8 mouse cellular contexts compared by ENCODE assay signal in genomic region chr5:96206897-96207296, GRCm38 (mm10). TPM values are rescaled to one million over a fixed set of nuclear protein-coding genes. Genes with fewer than 3 reads are reported as not detected.
A peak's percentile ranks its signal among the peaks of the same experiment; 100 is the strongest.
DNase-seq lines count a peak whose midpoint lies in the region; ATAC-seq and TF ChIP-seq lines count a peak whose summit lies in the region.

No protein-coding gene starts in this region.

- no peaks in the 10 kb centered on the region for H3K36me3 ChIP-seq in limb, embryonic 14.5 days (ENCODE audit: control insufficient read depth, insufficient read depth, low read length)
- no peaks in the 10 kb centered on the region for H3K36me3 ChIP-seq in limb, embryonic 10.5 days
- H3K36me3 ChIP-seq in forebrain, embryonic 16.5 days (ENCODE audit: control insufficient read depth, insufficient read depth) = no peaks in the 10 kb centered on the region

- H3K27me3 ChIP-seq in limb, embryonic 14.5 days (ENCODE audit: control insufficient read depth, insufficient read depth, low read length) = no peaks in the 10 kb centered on the region
- H3K27me3 ChIP-seq in limb, embryonic 10.5 days (ENCODE audit: low read depth, poor library complexity, severe bottlenecking) = no peaks in the 10 kb centered on the region
- H3K27me3 ChIP-seq in forebrain, embryonic 16.5 days (replicated peaks; ENCODE audit: control insufficient read depth, insufficient read depth, low read length) = no peaks in the 10 kb centered on the region

- peak; percentile 44 for DNase-seq in limb, embryonic 14.5 days (ENCODE audit: low spot score)
- no peak for DNase-seq in limb, embryonic 10.5 days (ENCODE audit: low spot score)
- peak; percentile 12 for DNase-seq in adrenal gland, adult 8-10 months
- DNase-seq in heart, postnatal 36 days = peak; percentile 49 to 61
- DNase-seq in lung, postnatal 10 days = peak; percentile 87

- no peak for TF ChIP-seq POLR2A in limb, embryonic 14.5 days (IDR thresholded peaks at IDR 0.05; ENCODE audit: borderline replicate concordance, extremely low read depth, insufficient read depth, insufficient read length)

- H3K4me3 ChIP-seq in limb, embryonic 14.5 days (replicated peaks; ENCODE audit: low read length) = no peak overlapping the region
- no peak overlapping the region for H3K4me3 ChIP-seq in limb, embryonic 10.5 days
- H3K4me3 ChIP-seq in forebrain, embryonic 16.5 days (replicated peaks; ENCODE audit: low read length) = no peak overlapping the region

- no peak for ATAC-seq in limb, embryonic 14.5 days (ENCODE audit: low FRiP score, low read depth)
- ATAC-seq in CD4-positive, CD25-positive, alpha-beta regulatory T cell, adult 4 months = no peak
- ATAC-seq in forebrain, embryonic 16.5 days = no peak
- ATAC-seq in activated CD4-positive, CD25-positive, alpha-beta regulatory T cell, adult 4 months = no peak

- no peaks in the 10 kb centered on the region for H3K9me3 ChIP-seq in limb, embryonic 14.5 days (ENCODE audit: control insufficient read depth, low read length)
- H3K9me3 ChIP-seq in limb, embryonic 10.5 days (replicated peaks) = no peaks in the 10 kb centered on the region
- H3K9me3 ChIP-seq in forebrain, embryonic 16.5 days (ENCODE audit: control insufficient read depth, low read length) = no peaks in the 10 kb centered on the region

- no peak overlapping the region for H3K4me2 ChIP-seq in limb, embryonic 14.5 days (replicated peaks; ENCODE audit: low read depth, low read length, severe bottlenecking)
- H3K4me2 ChIP-seq in forebrain, embryonic 16.5 days (ENCODE audit: low read length) = no peak overlapping the region

- intact Hi-C loops in heart, postnatal 36 days (cut with DNase I) = no loop called here

- 42% methylated on average over 2 of the region's 2 CpGs for WGBS in limb, embryonic 14.5 days
- 83% methylated on average over 2 of the region's 2 CpGs for WGBS in limb, embryonic 10.5 days
- 24% methylated on average over 2 of the region's 2 CpGs for WGBS in forebrain, embryonic 16.5 days

- H3K4me1 ChIP-seq in limb, embryonic 14.5 days (ENCODE audit: control insufficient read depth, insufficient read depth, low read length) = peaks cover 8% of the 10 kb centered on the region; the same call in 1 of the 2 replicates
- peaks cover 12% of the 10 kb centered on the region for H3K4me1 ChIP-seq in limb, embryonic 10.5 days
- H3K4me1 ChIP-seq in forebrain, embryonic 16.5 days (replicated peaks; ENCODE audit: control insufficient read depth, insufficient read depth, low read length) = peaks cover 14% of the 10 kb centered on the region

- H3K27ac ChIP-seq in limb, embryonic 14.5 days (replicated peaks; ENCODE audit: low read depth, low read length) = no peak overlapping the region
- no peak overlapping the region for H3K27ac ChIP-seq in limb, embryonic 10.5 days
- H3K27ac ChIP-seq in forebrain, embryonic 16.5 days (ENCODE audit: low read length) = no peak overlapping the region

- H3K9ac ChIP-seq in limb, embryonic 14.5 days (ENCODE audit: low read depth, low read length, severe bottlenecking) = no peak overlapping the region
- no peak overlapping the region for H3K9ac ChIP-seq in forebrain, embryonic 16.5 days (replicated peaks; ENCODE audit: low read depth, low read length)

RNA-seq across cellular contexts. Expression of gene Mrpl1, which starts 2.4 kb away (rescaled TPM):
- 8.2 and 11.4 TPM in 2 replicates for polyA plus RNA-seq in limb, embryonic 14.5 days (2012; rRNA removed)
- 17.5 and 19.3 TPM in 2 replicates for polyA plus RNA-seq in limb, embryonic 14.5 days (2014; fragmentation: Nextera tagmentation; extraction: Ambion mirVana)
- 23.7 and 26.4 TPM in 2 replicates for polyA plus RNA-seq in limb, embryonic 10.5 days (2016; fragmentation: Nextera tagmentation; extraction: Ambion mirVana)
- 10 to 100 TPM; 16.3 to 22.2 (median 22.1) TPM for total RNA-seq in adrenal gland, adult 8-10 months (2022)
- total RNA-seq in heart, postnatal 36 days (2021) = 10 to 100 TPM; 28.8 to 32.6 TPM
- polyA plus RNA-seq in CD4-positive, CD25-positive, alpha-beta regulatory T cell, adult 4 months (2017; shearing (Covaris generic)) = 10 to 100 TPM; 23.2 to 24.7 TPM
- polyA plus RNA-seq in forebrain, embryonic 16.5 days (2015; fragmentation: Nextera tagmentation; extraction: Ambion mirVana) = 16.9 and 20.7 TPM in 2 replicates
- polyA plus RNA-seq in activated CD4-positive, CD25-positive, alpha-beta regulatory T cell, adult 4 months (2017; shearing (Covaris generic)) = 10 to 100 TPM; 17.4 to 20.5 TPM

RNA-seq across cellular contexts. Expression of gene Cnot6l, which starts 42.9 kb away (rescaled TPM):
- polyA plus RNA-seq in limb, embryonic 14.5 days (2012; rRNA removed) = 16.5 and 18.0 TPM in 2 replicates
- 25.8 and 26.8 TPM in 2 replicates for polyA plus RNA-seq in limb, embryonic 14.5 days (2014; fragmentation: Nextera tagmentation; extraction: Ambion mirVana)
- 12.2 and 14.3 TPM in 2 replicates for polyA plus RNA-seq in limb, embryonic 10.5 days (2016; fragmentation: Nextera tagmentation; extraction: Ambion mirVana)
- total RNA-seq in adrenal gland, adult 8-10 months (2022) = 10 to 100 TPM; 65.1 to 82.6 (median 74.7) TPM
- total RNA-seq in heart, postnatal 36 days (2021) = 10 to 100 TPM; 76.6 to 78.7 TPM
- polyA plus RNA-seq in CD4-positive, CD25-positive, alpha-beta regulatory T cell, adult 4 months (2017; shearing (Covaris generic)) = 10 to 100 TPM; 72.2 to 73.2 TPM
- 13.9 and 16.7 TPM in 2 replicates for polyA plus RNA-seq in forebrain, embryonic 16.5 days (2015; fragmentation: Nextera tagmentation; extraction: Ambion mirVana)
- 10 to 100 TPM; 77.2 to 84.4 TPM for polyA plus RNA-seq in activated CD4-positive, CD25-positive, alpha-beta regulatory T cell, adult 4 months (2017; shearing (Covaris generic))
